Mouse (Mus musculus) heart, adult 2 months (tissue): ENCODE data around the gene Cklf. TPM values are rescaled to one million over a fixed set of nuclear protein-coding genes. Genes with fewer than 3 reads are reported as not detected.

Source experiments
- DNase-seq, 2 experiments: peaks; one replicate each; pipeline ENCODE4 v3.0.0; 2021
- H3K27ac ChIP-seq: fragments of 200-600 bp; 2 replicates; pipeline ENCODE4 v1.8.1; 2022
- H3K27me3 ChIP-seq: fragments of 200-500 bp; 2 replicates; pipeline ENCODE4 v1.6.1; 2012; ENCODE audit warnings: mild to moderate bottlenecking, low read length, inconsistent platforms, mixed read lengths; ENCODE audit not compliant: control insufficient read depth, insufficient read depth
- H3K36me3 ChIP-seq: fragments of 200-500 bp; 2 replicates; pipeline ENCODE4 v1.6.1; 2012; ENCODE audit warnings: low read length, inconsistent platforms; ENCODE audit not compliant: control insufficient read depth, insufficient read depth
- H3K4me1 ChIP-seq: fragments of 200-500 bp; 2 replicates; pipeline ENCODE4 v1.6.1; 2011; ENCODE audit warnings: low read length; ENCODE audit not compliant: control insufficient read depth, insufficient read depth
- H3K4me3 ChIP-seq: fragments of 200-600 bp; 2 replicates; pipeline ENCODE4 v1.8.1; 2022
- H3K79me2 ChIP-seq: fragments of 200-500 bp; replicated peaks from 2 replicates; pipeline ENCODE4 v1.6.1; 2012; ENCODE audit warnings: mild to moderate bottlenecking, inconsistent platforms, low read length, moderate library complexity, mixed read lengths; ENCODE audit not compliant: control insufficient read depth, insufficient read depth
- H3K9ac ChIP-seq: fragments of 200-500 bp; 2 replicates; pipeline ENCODE4 v1.6.1; 2012; ENCODE audit warnings: low read depth, mild to moderate bottlenecking, control low read depth, inconsistent platforms, low read length, mixed read lengths
- CTCF ChIP-seq: fragments of 200-600 bp; IDR thresholded peaks from 2 replicates; pipeline ENCODE4 v1.8.1; 2022; ENCODE audit warnings: antibody characterized with exemption, mild to moderate bottlenecking, moderate library complexity
- EP300 ChIP-seq: fragments of 200-500 bp; IDR thresholded peaks from 2 replicates; pipeline ENCODE4 v1.6.1; 2011; ENCODE audit warnings: low read depth, low read length, control low read depth; ENCODE audit not compliant: insufficient read depth
- POLR2A ChIP-seq: fragments of 200-500 bp; IDR thresholded peaks from 2 replicates; pipeline ENCODE4 v1.6.1; 2011; ENCODE audit warnings: mild to moderate bottlenecking, low read depth, low read length, control low read depth; ENCODE audit not compliant: insufficient read depth
- WGBS: fragments of 180-500 bp; shearing (Covaris S2); methylation state at CpG from one replicate; pipeline ENCODE4 v1.1.7; 2018; 5-methylcytosine and 5-hydroxymethylcytosine counted together
- intact Hi-C: fragments of 180-260 bp; cut with DNase I; formaldehyde crosslinking; loops from one replicate; pipeline ENCODE4 v1.15.1; 2025
- polyA plus RNA-seq: library from polyadenylated mRNA; depleted of rRNA; stranded (reverse); fragments of >200 nt; gene quantifications from 2 replicates; pipeline ENCODE4 v1.2.3, GENCODE M21; 2012; rRNA removed
- total RNA-seq, 2 experiments: library from RNA; stranded (reverse); gene quantifications; 2 replicates each; pipeline ENCODE4 v1.2.3; 2021

The Cklf gene
- total and polyA plus RNA-seq, 3 experiments = 2.8 to 3.5 (median 3.2) TPM

DNA sequence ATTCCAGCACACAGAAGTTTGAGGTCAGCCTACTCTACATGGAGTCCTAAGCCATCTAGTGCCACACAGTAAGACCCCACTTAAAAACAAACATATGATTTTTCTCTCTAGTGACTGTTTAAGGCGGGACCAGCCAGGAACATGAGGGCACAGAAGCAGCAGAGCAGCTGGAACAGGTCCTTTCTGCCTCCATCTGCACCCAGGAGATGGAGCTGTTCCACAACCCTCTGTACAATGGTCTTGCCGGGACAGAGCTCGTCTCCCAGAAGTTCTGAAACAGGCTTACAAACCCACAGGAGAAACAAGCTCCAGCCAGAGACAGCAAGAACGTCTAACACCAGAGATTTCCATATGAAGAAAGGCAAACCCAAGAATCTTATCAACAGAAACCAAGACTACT is 62.6 kb downstream of the Cklf start:
- peak; percentile 75; the same call in 1 of the 2 replicates for TF ChIP-seq EP300
- no peak for TF ChIP-seq POLR2A
- peak; percentile 70 for TF ChIP-seq CTCF
- Histone ChIP-seq H3K9ac (no peak overlapping the region), H3K4me3 (no peak overlapping the region), H3K79me2 (no peaks in the 10 kb centered on the region), H3K36me3 (no peaks in the 10 kb centered on the region), H3K27ac (no peak overlapping the region), H3K27me3 (no peaks in the 10 kb centered on the region), H3K4me1 (no peaks in the 10 kb centered on the region)
- WGBS = 20% methylated on average over 4 of the region's 4 CpGs
- intact Hi-C loops = loop anchor here (1.0 kb wide), 1 partner anchor 27 kb away; no protein-coding TSS in a partner anchor
- DNase-seq = peak in 1 of 2 experiments; percentile 34

Other genes with a start within 250 kb of the Cklf start
- 100 to 1,000 TPM; 112 to 115 TPM for gene Cdh5, start 149.2 kb upstream of the Cklf start, total RNA-seq
- gene Cdh5, start 149.2 kb upstream of the Cklf start, polyA plus RNA-seq = 113 and 128 TPM in 2 replicates
- 1 to 10 TPM in 1 of 2 experiments, under 1 TPM in 1; 0.91 to 1.8 TPM for gene Bean1, start 80.4 kb upstream of the Cklf start, total RNA-seq
- 4.0 and 4.1 TPM in 2 replicates for gene Bean1, start 80.4 kb upstream of the Cklf start, polyA plus RNA-seq
- 1 to 10 TPM; 6.1 to 8.7 TPM for gene Tk2, start 2.3 kb upstream of the Cklf start, total RNA-seq
- 9.8 and 10.6 TPM in 2 replicates for gene Tk2, start 2.3 kb upstream of the Cklf start, polyA plus RNA-seq
- not detected for gene Cmtm2a, start 42.3 kb downstream of the Cklf start, total RNA-seq
- 0.10 and 0.32 TPM in 2 replicates for gene Cmtm2a, start 42.3 kb downstream of the Cklf start, polyA plus RNA-seq
- not detected for gene Gm45711, start 59.2 kb downstream of the Cklf start, total RNA-seq
- gene Gm45711, start 59.2 kb downstream of the Cklf start, polyA plus RNA-seq = not detected in 2 replicates
- not detected for gene Cmtm1, start 59.3 kb downstream of the Cklf start, total RNA-seq
- gene Cmtm1, start 59.3 kb downstream of the Cklf start, polyA plus RNA-seq = not detected in 2 replicates
- not detected for gene Gm11020, start 70.7 kb downstream of the Cklf start, total RNA-seq
- not detected in 2 replicates for gene Gm11020, start 70.7 kb downstream of the Cklf start, polyA plus RNA-seq
- gene Cmtm2b, start 71.4 kb downstream of the Cklf start, total RNA-seq = not detected
- gene Cmtm2b, start 71.4 kb downstream of the Cklf start, polyA plus RNA-seq = 0.12 and 0.20 TPM in 2 replicates
- 10 to 100 TPM; 10.5 to 16.4 TPM for gene Cmtm3, start 88.5 kb downstream of the Cklf start, total RNA-seq
- 39.1 and 44.1 TPM in 2 replicates for gene Cmtm3, start 88.5 kb downstream of the Cklf start, polyA plus RNA-seq
- 10 to 100 TPM; 10.0 to 11.4 TPM for gene Cmtm4, start 144.9 kb downstream of the Cklf start, total RNA-seq
- gene Cmtm4, start 144.9 kb downstream of the Cklf start, polyA plus RNA-seq = 7.3 and 13.4 TPM in 2 replicates
- gene Dync1li2, start 192.2 kb downstream of the Cklf start, total RNA-seq = 100 to 1,000 TPM in 1 of 2 experiments, 10 to 100 TPM in 1; 86.8 to 107 TPM
- gene Dync1li2, start 192.2 kb downstream of the Cklf start, polyA plus RNA-seq = 20.2 and 38.5 TPM in 2 replicates